Mouse (Mus musculus): ENCODE measurements around the gene Syn3.

- TF ChIP-seq CTCF (conservative IDR thresholded peaks at IDR 0.05; ENCODE audit: insufficient read depth, insufficient read length, low read depth, low read length) (no peak), POLR2A (IDR thresholded peaks at IDR 0.05; ENCODE audit: low read depth, low read length) (no peak)
These were observed 70.7 kb downstream of the Syn3 start for GRCm38 (mm10) chr10:86427956-86428355.
